Mouse (Mus musculus): ENCODE measurements around the gene Trpc1.

The Trpc1 gene

GRCm38 (mm10) chr9:95750037-95750511, at the start of gene Trpc1:
Gene Trpc1, minus strand, starts transcription at chr9:95750375.
- DNase-seq, result peak; percentile 71

- no peak for DNase-seq
Observed at GRCm38 (mm10) chr9:95796323-95796722, 46.1 kb upstream of the Trpc1 start.

- no peak for DNase-seq
Observed at GRCm38 (mm10) chr9:95795844-95796243, 45.7 kb upstream of the Trpc1 start.

GRCm38 (mm10) chr9:95795077-95795784, 45.1 kb upstream of the Trpc1 start:
- peak; percentile 18 for DNase-seq

- peak; percentile 76 for DNase-seq
Observed at GRCm38 (mm10) chr9:95793986-95794744, 44.0 kb upstream of the Trpc1 start.

GRCm38 (mm10) chr9:95784888-95785511, 34.8 kb upstream of the Trpc1 start:
- no peak for DNase-seq

- DNase-seq, result no peak
Observed at GRCm38 (mm10) chr9:95783646-95784293, 33.6 kb upstream of the Trpc1 start.

- DNase-seq, result no peak
Observed at GRCm38 (mm10) chr9:95771671-95772070, 21.5 kb upstream of the Trpc1 start.

- DNase-seq, result no peak
Observed at GRCm38 (mm10) chr9:95763218-95763617, 13.0 kb upstream of the Trpc1 start.

- no peak for DNase-seq
Observed at GRCm38 (mm10) chr9:95762228-95762627, 12.1 kb upstream of the Trpc1 start.

- DNase-seq, result peak; percentile 51
Observed at GRCm38 (mm10) chr9:95761381-95761780, 11.2 kb upstream of the Trpc1 start.

GRCm38 (mm10) chr9:95750746-95751145, 571 bp upstream of the Trpc1 start:
- DNase-seq, result no peak

- peak; percentile 33 for DNase-seq
Observed at GRCm38 (mm10) chr9:95749461-95749928, 680 bp downstream of the Trpc1 start.

GRCm38 (mm10) chr9:95747298-95747697, 2.9 kb downstream of the Trpc1 start:
- peak; percentile 29 for DNase-seq

- DNase-seq, result peak; percentile 36
Observed at GRCm38 (mm10) chr9:95744845-95745613, 5.1 kb downstream of the Trpc1 start.

GRCm38 (mm10) chr9:95736238-95736637, 13.9 kb downstream of the Trpc1 start:
- DNase-seq, result no peak

GRCm38 (mm10) chr9:95712574-95712973, 37.6 kb downstream of the Trpc1 start:
- no peak for DNase-seq

GRCm38 (mm10) chr9:95708943-95709342, 41.2 kb downstream of the Trpc1 start:
- DNase-seq, result no peak

- no peak for DNase-seq
Observed at GRCm38 (mm10) chr9:95705371-95705770, 44.8 kb downstream of the Trpc1 start.

- DNase-seq, result no peak
Observed at GRCm38 (mm10) chr9:95704078-95704477, 46.1 kb downstream of the Trpc1 start.

GRCm38 (mm10) chr9:95699273-95699672, 50.9 kb downstream of the Trpc1 start:
- DNase-seq, result no peak

GRCm38 (mm10) chr9:95697808-95698207, 52.4 kb downstream of the Trpc1 start:
- peak; percentile 26 for DNase-seq
